Mouse (Mus musculus) lung, adult 18-20 months (tissue): ENCODE results near the gene Magi2.
A peak's percentile ranks its signal among the peaks of the same experiment; 100 is the strongest.

Source experiments
- DNase-seq, 2 experiments: peaks; one replicate each; pipeline ENCODE4 v3.0.0; 2022; ENCODE audit warnings: mixed read lengths in 2 of 2

Magi2 gene

GRCm38 (mm10) chr5:20087083-20087482 is 860.2 kb downstream of the Magi2 start:
- DNase-seq, result no peak

GRCm38 (mm10) chr5:20103869-20104268 is 877.0 kb downstream of the Magi2 start:
- DNase-seq, result no peak

- DNase-seq, result no peak
Measured at GRCm38 (mm10) chr5:20104496-20104895, 877.7 kb downstream of the Magi2 start.

- DNase-seq, result no peak
Measured at GRCm38 (mm10) chr5:20109496-20109895, 882.7 kb downstream of the Magi2 start.

GRCm38 (mm10) chr5:20117156-20117555 is 890.3 kb downstream of the Magi2 start:
- no peak for DNase-seq

GRCm38 (mm10) chr5:20140235-20140634 is 913.4 kb downstream of the Magi2 start:
- no peak for DNase-seq

GRCm38 (mm10) chr5:20140662-20141444 is 914.0 kb downstream of the Magi2 start:
- DNase-seq, result no peak

GRCm38 (mm10) chr5:20153359-20154125 is 926.7 kb downstream of the Magi2 start:
- DNase-seq, result no peak

GRCm38 (mm10) chr5:20196765-20197164 is 969.9 kb downstream of the Magi2 start:
- DNase-seq, result no peak

- DNase-seq, result no peak
Measured at GRCm38 (mm10) chr5:20197395-20197794, 970.6 kb downstream of the Magi2 start.

- no peak for DNase-seq
Measured at GRCm38 (mm10) chr5:20201348-20201747, 974.5 kb downstream of the Magi2 start.

GRCm38 (mm10) chr5:20208110-20208509 is 981.3 kb downstream of the Magi2 start:
- no peak for DNase-seq

GRCm38 (mm10) chr5:20213299-20213698 is 986.5 kb downstream of the Magi2 start:
- DNase-seq, result no peak

- DNase-seq, result no peak
Measured at GRCm38 (mm10) chr5:20226471-20227210, 999.8 kb downstream of the Magi2 start.

GRCm38 (mm10) chr5:20227912-20228762 is 1001.3 kb downstream of the Magi2 start:
- DNase-seq, result peak; percentile 9 to 23

- DNase-seq, result no peak
Measured at GRCm38 (mm10) chr5:20231908-20232307, 1005.1 kb downstream of the Magi2 start.

GRCm38 (mm10) chr5:20241523-20241922 is 1014.7 kb downstream of the Magi2 start:
- no peak for DNase-seq

- no peak for DNase-seq
Measured at GRCm38 (mm10) chr5:20242496-20242895, 1015.7 kb downstream of the Magi2 start.

- DNase-seq, result no peak
Measured at GRCm38 (mm10) chr5:20249382-20249781, 1022.5 kb downstream of the Magi2 start.

GRCm38 (mm10) chr5:20251541-20251940 is 1024.7 kb downstream of the Magi2 start:
- DNase-seq, result no peak

- peak in 1 of 2 experiments; percentile 26 for DNase-seq
Measured at GRCm38 (mm10) chr5:20256150-20256868, 1029.5 kb downstream of the Magi2 start.

GRCm38 (mm10) chr5:20256933-20257332 is 1030.1 kb downstream of the Magi2 start:
- DNase-seq, result no peak
